Comparison of ENCODE assay signal across 12 mouse cellular contexts in the genomic region with DNA sequence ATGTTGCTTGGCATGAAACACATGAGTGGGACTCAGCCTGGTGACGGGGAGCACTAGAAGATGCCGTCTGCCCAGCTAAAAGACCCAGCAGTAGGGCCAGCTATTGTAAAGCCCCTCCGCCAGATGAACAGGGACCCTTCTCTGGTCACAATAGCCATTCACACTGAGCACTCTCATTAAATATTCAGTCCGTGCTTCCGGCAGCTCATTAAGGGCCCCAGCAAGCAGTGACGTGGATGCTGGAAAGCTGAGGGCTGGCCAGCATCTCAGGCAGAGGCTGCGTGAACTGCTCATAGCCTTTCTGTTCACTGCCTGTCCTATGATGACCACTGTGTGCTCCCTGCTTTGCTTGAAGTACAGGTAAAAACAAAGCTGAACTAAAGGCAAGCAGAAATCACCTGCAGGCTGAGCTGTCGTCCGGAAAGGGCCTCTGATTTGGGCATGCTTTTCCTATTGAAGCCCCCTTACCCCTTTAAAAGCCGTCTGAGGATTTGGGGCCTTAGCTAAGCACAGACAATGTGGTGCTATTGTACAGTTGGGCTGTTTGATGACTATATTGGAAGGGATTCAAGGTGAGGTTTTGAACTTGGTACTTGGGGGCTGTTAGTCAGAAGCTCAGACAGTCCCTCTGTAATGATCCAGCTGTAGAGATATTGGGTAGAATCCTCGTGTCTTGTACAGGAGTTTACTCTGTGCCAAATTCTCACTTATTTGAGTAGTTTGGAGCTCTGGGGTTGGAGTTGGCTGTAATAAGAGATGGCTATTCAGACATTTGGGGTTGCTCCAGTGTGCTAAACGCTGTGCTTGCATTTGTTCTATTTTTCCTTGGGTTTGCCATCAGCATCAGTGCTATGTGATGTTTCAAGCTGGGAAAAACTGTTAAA.
DNase-seq lines count a peak whose midpoint lies in the region; ATAC-seq and TF ChIP-seq lines count a peak whose summit lies in the region.
"Had no signal": no experiment of that assay in that cellular context is flagged by ENCODE, and none has a peak within 500 bp of the region (broad histone marks: within the 10 kb centered on the region; RNA-seq: fewer than 3 reads in every experiment).

No protein-coding gene starts in this region.

- TF ChIP-seq CTCF in lung, embryonic 14.5 days (IDR thresholded peaks at IDR 0.05; ENCODE audit: low read depth), result no peak
- no peak for TF ChIP-seq CTCF in heart, adult 2 months (IDR thresholded peaks at IDR 0.05)

- no peak overlapping the region for H3K4me3 ChIP-seq in lung, embryonic 14.5 days (ENCODE audit: low read depth, low read length)
- peak overlapping the region; percentile 16; the same call in 1 of the 2 replicates for H3K4me3 ChIP-seq in forebrain, embryonic 11.5 days (ENCODE audit: low read depth, low read length)
- H3K4me3 ChIP-seq in limb, embryonic 10.5 days, result no peak overlapping the region
- H3K4me3 ChIP-seq in heart, adult 2 months, result no peak overlapping the region
- H3K4me3 ChIP-seq: embryonic facial prominence, embryonic 15.5 days had no signal

- H3K4me1 ChIP-seq in lung, embryonic 14.5 days (ENCODE audit: insufficient read depth), result no peaks in the 10 kb centered on the region
- H3K4me1 ChIP-seq in forebrain, embryonic 11.5 days (replicated peaks; ENCODE audit: control insufficient read depth, insufficient read depth, low read length), result peaks cover 25% of the 10 kb centered on the region; the same call in 1 of the 2 replicates
- H3K4me1 ChIP-seq in limb, embryonic 10.5 days, result peaks cover 28% of the 10 kb centered on the region
- no peaks in the 10 kb centered on the region; the same call in 1 of the 2 replicates for H3K4me1 ChIP-seq in heart, adult 2 months (ENCODE audit: control insufficient read depth, insufficient read depth, low read length)
- H3K4me1 ChIP-seq: embryonic facial prominence, embryonic 15.5 days had no signal

- H3K27ac ChIP-seq in lung, embryonic 14.5 days (ENCODE audit: low read depth), result no peak overlapping the region
- H3K27ac ChIP-seq in forebrain, embryonic 11.5 days (ENCODE audit: low read depth, low read length), result peak overlapping the region; percentile 92
- H3K27ac ChIP-seq in limb, embryonic 10.5 days, result peak overlapping the region; percentile 17; the same call in 1 of the 2 replicates
- no peak overlapping the region for H3K27ac ChIP-seq in heart, adult 2 months
- H3K27ac ChIP-seq: embryonic facial prominence, embryonic 15.5 days had no signal

- ATAC-seq in lung, embryonic 14.5 days (ENCODE audit: insufficient read depth), result peak; percentile 44; the same call in 1 of the 2 replicates
- peak; percentile 95 for ATAC-seq in forebrain, embryonic 11.5 days (replicated peaks; ENCODE audit: low FRiP score)
- ATAC-seq: lung, postnatal 0 days had no signal

- peak; percentile 53 for DNase-seq in lung, embryonic 14.5 days
- DNase-seq in lung, adult 18-20 months, result no peak
- peak; percentile 84 for DNase-seq in forebrain, embryonic 11.5 days (ENCODE audit: low spot score)
- peak; percentile 33 for DNase-seq in limb, embryonic 10.5 days (ENCODE audit: low spot score)
- peak; percentile 87 for DNase-seq in retina, embryonic 14.5 days (ENCODE audit: low spot score)
- DNase-seq in heart, adult 2 months, result no peak
- DNase-seq in gastrocnemius, postnatal 14 days, result no peak
- no peak for DNase-seq in adrenal gland, postnatal 36 days
- DNase-seq: adrenal gland, postnatal 25 days; right cerebral cortex, postnatal 14 days had no signal

- no peaks in the 10 kb centered on the region for H3K79me2 ChIP-seq in heart, adult 2 months (replicated peaks; ENCODE audit: control insufficient read depth, insufficient read depth, low read length)

- H3K36me3 ChIP-seq in lung, embryonic 14.5 days (ENCODE audit: insufficient read depth), result no peaks in the 10 kb centered on the region
- no peaks in the 10 kb centered on the region for H3K36me3 ChIP-seq in forebrain, embryonic 11.5 days (ENCODE audit: control insufficient read depth, insufficient read depth, low read length)
- no peaks in the 10 kb centered on the region for H3K36me3 ChIP-seq in limb, embryonic 10.5 days
- H3K36me3 ChIP-seq in heart, adult 2 months (ENCODE audit: control insufficient read depth, insufficient read depth, low read length), result no peaks in the 10 kb centered on the region; the same call in 1 of the 2 replicates
- H3K36me3 ChIP-seq: embryonic facial prominence, embryonic 15.5 days had no signal

- H3K9me3 ChIP-seq in lung, embryonic 14.5 days (ENCODE audit: low read depth, low read length), result no peaks in the 10 kb centered on the region
- H3K9me3 ChIP-seq in forebrain, embryonic 11.5 days (ENCODE audit: control insufficient read depth, low read length), result no peaks in the 10 kb centered on the region
- no peaks in the 10 kb centered on the region for H3K9me3 ChIP-seq in limb, embryonic 10.5 days (replicated peaks)
- H3K9me3 ChIP-seq: embryonic facial prominence, embryonic 15.5 days had no signal

- no peak for TF ChIP-seq EP300 in heart, adult 2 months (IDR thresholded peaks at IDR 0.05; ENCODE audit: insufficient read depth, low read depth, low read length)

- WGBS in lung, embryonic 14.5 days, result 71% methylated on average over 12 of the region's 12 CpGs
- WGBS in forebrain, embryonic 11.5 days, result 15% methylated on average over 12 of the region's 12 CpGs
- 72% methylated on average over 12 of the region's 12 CpGs for WGBS in limb, embryonic 10.5 days
- 86% methylated on average over 12 of the region's 12 CpGs for WGBS in heart, adult 2 months

- H3K4me2 ChIP-seq in lung, embryonic 14.5 days, result no peak overlapping the region
- H3K4me2 ChIP-seq in forebrain, embryonic 11.5 days (ENCODE audit: low read depth, low read length, severe bottlenecking), result peak overlapping the region; percentile 48
- H3K4me2 ChIP-seq: embryonic facial prominence, embryonic 15.5 days had no signal

- intact Hi-C loops in heart, adult 2 months (cut with DNase I), result no loop called here
- intact Hi-C loops in gastrocnemius, postnatal 14 days (cut with DNase I; ENCODE audit: low total_unique reads), result no loop called here

- TF ChIP-seq POLR2A in heart, adult 2 months (IDR thresholded peaks at IDR 0.05; ENCODE audit: insufficient read depth, low read depth, low read length), result no peak

- H3K27me3 ChIP-seq in lung, embryonic 14.5 days (ENCODE audit: insufficient read depth, low read length), result no peaks in the 10 kb centered on the region
- no peaks in the 10 kb centered on the region for H3K27me3 ChIP-seq in forebrain, embryonic 11.5 days (ENCODE audit: control insufficient read depth, insufficient read depth, low read length)
- H3K27me3 ChIP-seq in limb, embryonic 10.5 days (ENCODE audit: low read depth, poor library complexity, severe bottlenecking), result no peaks in the 10 kb centered on the region
- H3K27me3 ChIP-seq in heart, adult 2 months (ENCODE audit: control insufficient read depth, insufficient read depth, low read length), result no peaks in the 10 kb centered on the region
- H3K27me3 ChIP-seq: embryonic facial prominence, embryonic 15.5 days had no signal

- H3K9ac ChIP-seq in lung, embryonic 14.5 days, result no peak overlapping the region
- peak overlapping the region; percentile 47 for H3K9ac ChIP-seq in forebrain, embryonic 11.5 days (ENCODE audit: low read length)
- no peak overlapping the region for H3K9ac ChIP-seq in heart, adult 2 months (ENCODE audit: low read depth, low read length)
- H3K9ac ChIP-seq: embryonic facial prominence, embryonic 15.5 days had no signal

Comparison
In these comparisons a context has a peak if more than half of its experiments do, and no peak if none do; other contexts are left out.
1. DNase-seq: peak in lung, embryonic 14.5 days (single experiment), forebrain, embryonic 11.5 days (single experiment), limb, embryonic 10.5 days (single experiment) and retina, embryonic 14.5 days (single experiment); none in lung, adult 18-20 months (0 of 2), heart, adult 2 months (0 of 2), gastrocnemius, postnatal 14 days (single experiment) and adrenal gland, postnatal 36 days (0 of 2).
2. H3K27ac ChIP-seq: peak in forebrain, embryonic 11.5 days (single experiment) and limb, embryonic 10.5 days (single experiment); none in lung, embryonic 14.5 days (single experiment) and heart, adult 2 months (single experiment).